Mouse (Mus musculus) embryonic facial prominence, embryonic 13.5 days (tissue): ENCODE measurements around the gene Slc44a5. TPM values are rescaled to one million over a fixed set of nuclear protein-coding genes. Genes with fewer than 3 reads are reported as not detected.

Experiments
- ATAC-seq: fragments of 200-750 bp; cut with Nextera tagmentation; 2 replicates; pipeline ENCODE4 v1.8.0; 2017; ENCODE audit warnings: low read depth; ENCODE audit not compliant: insufficient number of reproducible peaks, insufficient read depth, low FRiP score, low TSS enrichment
- H3K27ac ChIP-seq: fragments of 300-500 bp; sonication (generic); 2 replicates; pipeline ENCODE4 v1.5.1; 2015; ENCODE audit warnings: moderate library complexity, mild to moderate bottlenecking, inconsistent platforms
- H3K27me3 ChIP-seq: fragments of 300-500 bp; sonication (generic); 2 replicates; pipeline ENCODE4 v1.6.1; 2015; ENCODE audit warnings: mild to moderate bottlenecking, inconsistent platforms
- H3K36me3 ChIP-seq: fragments of 300-500 bp; sonication (generic); 2 replicates; pipeline ENCODE4 v1.6.1; 2015; ENCODE audit warnings: mild to moderate bottlenecking, inconsistent platforms
- H3K4me1 ChIP-seq: fragments of 300-500 bp; sonication (generic); 2 replicates; pipeline ENCODE4 v1.6.1; 2015; ENCODE audit warnings: inconsistent platforms
- H3K4me2 ChIP-seq: fragments of 300-500 bp; sonication (generic); 2 replicates; pipeline ENCODE4 v1.6.1; 2015; ENCODE audit warnings: moderate library complexity, mild to moderate bottlenecking, inconsistent platforms
- H3K4me3 ChIP-seq: fragments of 300-500 bp; sonication (generic); 2 replicates; pipeline ENCODE4 v1.5.1; 2015; ENCODE audit warnings: mild to moderate bottlenecking, inconsistent platforms
- H3K9ac ChIP-seq: fragments of 300-500 bp; sonication (generic); 2 replicates; pipeline ENCODE4 v1.6.1; 2015; ENCODE audit warnings: mild to moderate bottlenecking, inconsistent platforms
- H3K9me3 ChIP-seq: fragments of 300-500 bp; sonication (generic); 2 replicates; pipeline ENCODE4 v1.6.1; 2016; ENCODE audit warnings: inconsistent platforms
- WGBS: fragments of 180-500 bp; shearing (Covaris S2); methylation state at CpG from one replicate; pipeline ENCODE4 v1.1.7; 2015; ENCODE audit warnings: mixed read lengths; 5-methylcytosine and 5-hydroxymethylcytosine counted together
- polyA plus RNA-seq: library from polyadenylated mRNA; unstranded; fragments of >200 nt; fragmentation: Nextera tagmentation; extraction: Ambion mirVana; gene quantifications from 2 replicates; pipeline ENCODE4 v1.2.1, GENCODE M21; 2015

The Slc44a5 gene
- polyA plus RNA-seq, 1 experiment from 2014 or later: 2.2 TPM

GRCm38 (mm10) chr3:154292126-154292525 lies 318.9 kb downstream of the Slc44a5 start:
- 80% methylated on average over 5 of the region's 5 CpGs for WGBS
- H3K9me3 ChIP-seq: no peaks in the 10 kb centered on the region
- H3K36me3 ChIP-seq: no peaks in the 10 kb centered on the region
- peaks cover 19% of the 10 kb centered on the region for H3K4me1 ChIP-seq
- no peak for ATAC-seq
- no peak overlapping the region for H3K9ac ChIP-seq
- no peak overlapping the region for H3K4me3 ChIP-seq
- H3K4me2 ChIP-seq: no peak overlapping the region
- no peak overlapping the region for H3K27ac ChIP-seq
- peaks cover 6% of the 10 kb centered on the region; the same call in 1 of the 2 replicates for H3K27me3 ChIP-seq

- H3K27me3 ChIP-seq: 0 out of 2 replicates have a peak, but pooled peaks cover 2% of the 10 kb centered on the region
- no peak overlapping the region for H3K27ac ChIP-seq
- no peak overlapping the region for H3K4me2 ChIP-seq
- no peak for ATAC-seq
- peaks cover 22% of the 10 kb centered on the region; the same call in 1 of the 2 replicates for H3K4me1 ChIP-seq
- no peak overlapping the region for H3K9ac ChIP-seq
- H3K4me3 ChIP-seq: no peak overlapping the region
- WGBS: 61% methylated on average over 9 of the region's 9 CpGs
- H3K36me3 ChIP-seq: no peaks in the 10 kb centered on the region
- no peaks in the 10 kb centered on the region for H3K9me3 ChIP-seq
Measured at GRCm38 (mm10) chr3:154293839-154294490, 320.7 kb downstream of the Slc44a5 start.

DNA sequence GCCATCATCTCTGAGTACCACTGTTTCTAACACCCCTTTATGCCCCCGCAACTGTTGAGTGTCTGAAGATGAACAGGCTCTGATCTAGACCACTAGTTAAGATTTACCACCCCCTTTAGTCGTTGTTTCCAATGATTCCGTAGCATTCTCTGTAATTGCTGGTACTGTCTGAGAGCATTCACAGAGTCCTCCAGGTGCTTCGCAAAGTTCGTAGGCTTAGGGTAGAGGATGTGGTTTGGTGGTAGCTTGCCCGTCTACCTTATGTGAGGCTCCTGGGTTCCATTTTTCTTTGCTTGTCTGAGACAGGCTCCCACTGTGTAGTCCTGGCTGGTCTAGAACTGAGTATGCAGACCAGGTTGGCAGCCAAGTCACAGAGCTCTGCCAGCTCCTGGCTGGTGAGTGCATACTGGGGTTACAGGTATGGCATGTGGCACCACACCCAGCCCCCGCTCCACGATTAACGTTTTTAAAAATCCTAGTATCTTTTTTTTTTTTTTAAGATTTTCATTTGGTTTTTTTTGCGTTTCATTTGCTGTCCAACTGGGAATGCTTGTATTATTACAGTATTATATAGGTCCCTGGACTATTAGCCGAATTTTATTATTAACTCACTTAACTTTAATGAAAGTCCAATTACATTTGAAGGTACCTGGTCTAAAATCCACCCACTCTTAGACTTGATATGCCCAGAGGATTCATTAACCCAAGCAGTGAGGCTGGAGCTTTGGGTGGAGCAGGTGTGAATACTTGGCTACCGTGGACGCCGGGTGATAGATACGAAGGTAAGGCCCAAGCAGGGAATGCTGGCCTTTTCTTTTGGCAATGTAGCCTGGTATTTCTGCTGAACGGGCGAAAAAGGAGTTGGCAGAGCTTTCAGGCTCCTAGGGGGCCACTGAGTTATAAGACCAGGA lies 321.9 kb downstream of the Slc44a5 start:
- H3K36me3 ChIP-seq: no peaks in the 10 kb centered on the region
- H3K27me3 ChIP-seq: 0 out of 2 replicates have a peak, but pooled peaks cover 2% of the 10 kb centered on the region
- 94% methylated on average over 17 of the region's 17 CpGs for WGBS
- no peaks in the 10 kb centered on the region for H3K9me3 ChIP-seq
- no peak overlapping the region for H3K27ac ChIP-seq
- H3K4me3 ChIP-seq: no peak overlapping the region
- H3K4me2 ChIP-seq: no peak overlapping the region
- no peak for ATAC-seq
- H3K9ac ChIP-seq: no peak overlapping the region
- H3K4me1 ChIP-seq: peaks cover 20% of the 10 kb centered on the region; the same call in 1 of the 2 replicates

- no peak for ATAC-seq
- Histone ChIP-seq H3K4me1 (0 out of 2 replicates have a peak, but pooled peaks cover 7% of the 10 kb centered on the region), H3K9me3 (no peaks in the 10 kb centered on the region), H3K4me2 (no peak overlapping the region), H3K27ac (no peak overlapping the region), H3K4me3 (no peak overlapping the region), H3K36me3 (no peaks in the 10 kb centered on the region), H3K9ac (no peak overlapping the region), H3K27me3 (0 out of 2 replicates have a peak, but pooled peaks cover 2% of the 10 kb centered on the region)
- WGBS: 54% methylated on average over 6 of the region's 6 CpGs
Measured at GRCm38 (mm10) chr3:154297499-154297898, 324.3 kb downstream of the Slc44a5 start.

DNA sequence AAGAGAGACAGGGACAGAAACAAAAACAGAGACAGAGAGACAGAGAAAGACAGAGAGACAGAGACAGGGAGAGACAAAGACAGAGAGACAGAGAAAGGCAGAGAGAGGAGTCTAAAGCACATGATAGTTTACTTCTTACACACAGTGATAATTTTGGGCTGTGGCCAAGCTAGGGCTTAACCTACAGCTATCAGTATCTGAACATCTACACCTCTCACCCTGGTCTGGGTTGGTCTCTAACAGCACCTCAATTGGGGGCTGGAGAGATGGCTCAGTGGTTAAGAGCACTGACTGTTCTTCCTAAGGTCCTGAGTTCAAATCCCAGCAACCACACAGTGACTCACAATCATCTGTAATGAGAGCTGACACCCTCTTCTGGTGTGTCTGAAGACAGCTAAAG lies 325.3 kb downstream of the Slc44a5 start:
- Histone ChIP-seq H3K27me3 (0 out of 2 replicates have a peak, but pooled peaks cover 2% of the 10 kb centered on the region), H3K27ac (no peak overlapping the region), H3K4me3 (no peak overlapping the region), H3K4me1 (0 out of 2 replicates have a peak, but pooled peaks cover 7% of the 10 kb centered on the region), H3K36me3 (no peaks in the 10 kb centered on the region), H3K4me2 (no peak overlapping the region), H3K9ac (no peak overlapping the region), H3K9me3 (no peaks in the 10 kb centered on the region)
- no peak for ATAC-seq

- Histone ChIP-seq H3K36me3 (no peaks in the 10 kb centered on the region), H3K9ac (no peak overlapping the region), H3K27ac (no peak overlapping the region), H3K4me2 (no peak overlapping the region), H3K4me1 (peaks cover 17% of the 10 kb centered on the region), H3K4me3 (no peak overlapping the region), H3K27me3 (0 out of 2 replicates have a peak, but pooled peaks cover 2% of the 10 kb centered on the region), H3K9me3 (no peaks in the 10 kb centered on the region)
- no peak for ATAC-seq
- WGBS: 88% methylated on average over 9 of the region's 9 CpGs
Measured at GRCm38 (mm10) chr3:154300006-154300405, 326.8 kb downstream of the Slc44a5 start.

- no peaks in the 10 kb centered on the region for H3K36me3 ChIP-seq
- no peaks in the 10 kb centered on the region for H3K27me3 ChIP-seq
- ATAC-seq: no peak
- no peak overlapping the region for H3K4me3 ChIP-seq
- no peak overlapping the region for H3K4me2 ChIP-seq
- H3K9ac ChIP-seq: no peak overlapping the region
- WGBS: 78% methylated on average over 4 of the region's 4 CpGs
- peaks cover 24% of the 10 kb centered on the region for H3K4me1 ChIP-seq
- H3K27ac ChIP-seq: no peak overlapping the region
- no peaks in the 10 kb centered on the region for H3K9me3 ChIP-seq
Measured at GRCm38 (mm10) chr3:154301102-154301501, 327.9 kb downstream of the Slc44a5 start.

GRCm38 (mm10) chr3:154305163-154305884 lies 332.1 kb downstream of the Slc44a5 start:
- Histone ChIP-seq H3K27ac (peak overlapping the region; percentile 66), H3K9me3 (no peaks in the 10 kb centered on the region), H3K4me1 (peaks cover 19% of the 10 kb centered on the region), H3K36me3 (peaks cover 12% of the 10 kb centered on the region), H3K4me2 (peak overlapping the region; percentile 36), H3K27me3 (no peaks in the 10 kb centered on the region), H3K4me3 (no peak overlapping the region), H3K9ac (peak overlapping the region; percentile 21; the same call in 1 of the 2 replicates)
- ATAC-seq: no peak
- WGBS: 43% methylated on average over 16 of the region's 16 CpGs

- H3K9me3 ChIP-seq: no peaks in the 10 kb centered on the region
- ATAC-seq: no peak
- 0 out of 2 replicates have a peak overlapping the region, but pooled peaks have one; percentile 27 for H3K9ac ChIP-seq
- H3K4me3 ChIP-seq: no peak overlapping the region
- H3K27ac ChIP-seq: no peak overlapping the region
- H3K4me2 ChIP-seq: no peak overlapping the region
- 18% methylated on average over 5 of the region's 5 CpGs for WGBS
- H3K4me1 ChIP-seq: peaks cover 7% of the 10 kb centered on the region; the same call in 1 of the 2 replicates
- H3K36me3 ChIP-seq: peaks cover 32% of the 10 kb centered on the region
- H3K27me3 ChIP-seq: peaks cover 13% of the 10 kb centered on the region
Measured at GRCm38 (mm10) chr3:154317651-154318248, 344.5 kb downstream of the Slc44a5 start.
